Mouse (Mus musculus) kidney, postnatal 0 days (tissue): ENCODE measurements around the gene Tmem265. TPM values are rescaled to one million over a fixed set of nuclear protein-coding genes. Genes with fewer than 3 reads are reported as not detected.

Experiments
- ATAC-seq: fragments of 200-750 bp; cut with Nextera tagmentation; replicated peaks from 2 replicates; pipeline ENCODE4 v1.8.0; 2017; ENCODE audit warnings: low read depth, moderate number of reproducible peaks, moderate TSS enrichment, moderate library complexity; ENCODE audit not compliant: low FRiP score
- DNase-seq: peaks from one replicate; pipeline ENCODE4 v3.0.0-alpha.2; 2016; ENCODE audit warnings: low spot score
- H3K27ac ChIP-seq: fragments of 300-500 bp; sonication (generic); 2 replicates; pipeline ENCODE4 v1.5.1; 2014; ENCODE audit warnings: mild to moderate bottlenecking
- H3K27me3 ChIP-seq: fragments of 300-500 bp; sonication (generic); 2 replicates; pipeline ENCODE4 v1.6.1; 2014; ENCODE audit warnings: low read length, mixed read lengths; ENCODE audit not compliant: insufficient read depth
- H3K36me3 ChIP-seq: fragments of 300-500 bp; sonication (generic); 2 replicates; pipeline ENCODE4 v1.6.1; 2014; ENCODE audit warnings: low read length, mixed read lengths; ENCODE audit not compliant: insufficient read depth
- H3K4me1 ChIP-seq: fragments of 300-500 bp; sonication (generic); replicated peaks from 2 replicates; pipeline ENCODE4 v1.6.1; 2014; ENCODE audit warnings: antibody characterized with exemption, low read length, mixed read lengths; ENCODE audit not compliant: insufficient read depth
- H3K4me2 ChIP-seq: fragments of 300-500 bp; sonication (generic); 2 replicates; pipeline ENCODE4 v1.6.1; 2014; ENCODE audit warnings: mild to moderate bottlenecking, low read length, moderate library complexity, mixed read lengths
- H3K4me3 ChIP-seq: fragments of 300-500 bp; sonication (generic); replicated peaks from 2 replicates; pipeline ENCODE4 v1.5.1; 2014; ENCODE audit warnings: low read depth, low read length
- H3K9ac ChIP-seq: fragments of 300-500 bp; sonication (generic); 2 replicates; pipeline ENCODE4 v1.6.1; 2014; ENCODE audit warnings: low read depth, low read length
- H3K9me3 ChIP-seq: fragments of 300-500 bp; sonication (generic); replicated peaks from 2 replicates; pipeline ENCODE4 v1.6.1; 2016; ENCODE audit warnings: low read length, inconsistent platforms, mixed read lengths
- CTCF ChIP-seq: IDR thresholded peaks from 2 replicates; pipeline ENCODE4 v1.5.1; 2016; ENCODE audit warnings: antibody characterized with exemption, low read depth, mild to moderate bottlenecking, moderate library complexity
- WGBS: fragments of 180-500 bp; shearing (Covaris S2); extraction: QIAGEN DNeasy Blood & Tissue Kit; methylation state at CpG from one replicate; pipeline ENCODE4 v1.1.7; 2014; 5-methylcytosine and 5-hydroxymethylcytosine counted together
- polyA plus RNA-seq: library from polyadenylated mRNA; unstranded; fragments of >200 nt; fragmentation: Nextera tagmentation; extraction: Ambion mirVana; gene quantifications from 2 replicates; pipeline ENCODE4 v1.2.1, GENCODE M21; 2015

Tmem265 gene
- polyA plus RNA-seq, 1 experiment from 2014 or later: 4.9 TPM

GRCm38 (mm10) chr7:127611011-127611410 is 49.8 kb downstream of the Tmem265 start:
- no peak for DNase-seq
- Histone ChIP-seq H3K9me3 (no peaks in the 10 kb centered on the region), H3K27ac (no peak overlapping the region), H3K4me3 (no peak overlapping the region), H3K4me2 (no peak overlapping the region), H3K36me3 (peaks cover 56% of the 10 kb centered on the region), H3K9ac (no peak overlapping the region), H3K27me3 (no peaks in the 10 kb centered on the region), H3K4me1 (peaks cover 12% of the 10 kb centered on the region)
- no peak for ATAC-seq
- 96% methylated on average over 29 of the region's 29 CpGs for WGBS
- no peak for TF ChIP-seq CTCF

GRCm38 (mm10) chr7:127611561-127611960 is 50.4 kb downstream of the Tmem265 start:
- 96% methylated on average over 26 of the region's 26 CpGs for WGBS
- peaks cover 12% of the 10 kb centered on the region for H3K4me1 ChIP-seq
- no peak for TF ChIP-seq CTCF
- H3K4me2 ChIP-seq: no peak overlapping the region
- H3K27ac ChIP-seq: no peak overlapping the region
- H3K9ac ChIP-seq: no peak overlapping the region
- ATAC-seq (no peak), DNase-seq (no peak)
- no peaks in the 10 kb centered on the region for H3K27me3 ChIP-seq
- peaks cover 52% of the 10 kb centered on the region for H3K36me3 ChIP-seq
- no peaks in the 10 kb centered on the region for H3K9me3 ChIP-seq
- no peak overlapping the region for H3K4me3 ChIP-seq

DNA sequence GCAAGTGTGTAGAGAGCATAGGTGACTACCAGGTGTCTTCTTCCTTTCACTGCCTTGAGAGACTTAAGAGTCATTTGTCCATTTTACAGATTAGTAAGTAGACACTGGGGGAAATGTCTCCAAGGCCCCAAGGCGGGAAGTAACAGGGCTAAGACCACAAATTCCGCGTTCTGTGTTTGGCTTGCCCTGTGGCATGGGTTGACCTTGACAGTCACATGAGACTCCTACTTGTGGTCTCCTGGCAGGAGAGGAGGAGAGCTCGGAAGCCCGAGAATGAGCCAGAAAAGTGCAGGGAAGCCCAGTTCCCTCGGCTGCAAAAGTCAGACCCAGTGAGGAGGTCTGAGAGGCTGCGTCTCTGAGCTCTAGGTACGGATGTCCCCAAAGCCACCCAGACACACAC is 52.3 kb downstream of the Tmem265 start:
- Histone ChIP-seq H3K9ac (peak overlapping the region; percentile 90), H3K4me3 (0 out of 2 replicates have a peak overlapping the region, but pooled peaks have one; percentile 91), H3K9me3 (no peaks in the 10 kb centered on the region), H3K27me3 (no peaks in the 10 kb centered on the region), H3K4me1 (peaks cover 12% of the 10 kb centered on the region), H3K4me2 (peak overlapping the region; percentile 85), H3K27ac (no peak overlapping the region), H3K36me3 (peaks cover 42% of the 10 kb centered on the region)
- 75% methylated on average over 8 of the region's 8 CpGs for WGBS
- ATAC-seq (no peak), DNase-seq (no peak)
- no peak for TF ChIP-seq CTCF

DNA sequence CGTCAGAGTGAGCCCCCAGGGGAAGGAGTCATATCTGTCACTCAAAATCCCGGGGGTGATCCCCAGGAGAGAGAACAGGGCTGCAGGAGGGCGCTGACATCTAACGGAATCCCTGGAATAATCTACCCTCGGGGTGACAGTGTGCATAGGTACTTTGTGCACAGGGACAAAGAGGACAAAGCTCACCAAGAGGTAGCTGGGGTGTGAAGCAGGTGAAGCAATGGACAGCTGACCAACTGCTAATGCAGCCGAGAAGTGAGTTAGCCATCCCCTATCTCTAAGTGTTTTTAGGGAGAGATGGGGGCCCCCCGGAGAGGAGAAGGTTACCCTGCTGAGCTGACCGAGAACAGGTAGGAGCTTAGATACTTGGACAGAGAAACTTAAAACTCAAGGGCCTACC is 52.9 kb downstream of the Tmem265 start:
- peak overlapping the region; percentile 91 for H3K4me3 ChIP-seq
- peak overlapping the region; percentile 85 for H3K4me2 ChIP-seq
- H3K9ac ChIP-seq: peak overlapping the region; percentile 90
- TF ChIP-seq CTCF: no peak
- DNase-seq: no peak
- WGBS: 18% methylated on average over 8 of the region's 8 CpGs
- H3K4me1 ChIP-seq: peaks cover 12% of the 10 kb centered on the region
- no peaks in the 10 kb centered on the region for H3K27me3 ChIP-seq
- H3K27ac ChIP-seq: peak overlapping the region; percentile 92
- no peaks in the 10 kb centered on the region for H3K9me3 ChIP-seq
- no peak for ATAC-seq
- peaks cover 37% of the 10 kb centered on the region for H3K36me3 ChIP-seq

DNA sequence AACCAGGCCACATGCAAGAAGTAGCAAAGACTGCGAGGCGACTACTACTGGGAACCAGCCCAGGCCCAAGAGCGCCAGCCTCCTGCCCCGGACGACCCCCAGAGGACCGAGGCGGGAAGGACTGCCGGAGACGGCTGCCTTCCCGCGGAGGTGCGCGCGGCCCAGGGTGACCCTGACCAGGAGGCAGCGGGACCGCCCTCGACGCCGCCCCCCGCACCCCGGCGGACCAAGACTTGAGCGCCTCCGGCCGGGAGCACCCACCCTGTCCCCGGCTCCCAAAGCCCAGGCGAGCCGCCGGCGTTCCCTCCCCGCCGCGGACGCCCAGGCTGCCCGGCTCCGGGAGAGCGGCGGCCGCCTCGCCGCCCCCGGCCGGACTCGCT is 53.3 kb downstream of the Tmem265 start:
- H3K4me3 ChIP-seq: peak overlapping the region; percentile 91
- ATAC-seq (peak; percentile 63), DNase-seq (peak; percentile 71)
- no peak for TF ChIP-seq CTCF
- no peaks in the 10 kb centered on the region for H3K9me3 ChIP-seq
- peak overlapping the region; percentile 85 for H3K4me2 ChIP-seq
- peaks cover 33% of the 10 kb centered on the region for H3K36me3 ChIP-seq
- no peaks in the 10 kb centered on the region for H3K27me3 ChIP-seq
- peaks cover 12% of the 10 kb centered on the region for H3K4me1 ChIP-seq
- peak overlapping the region; percentile 90 for H3K9ac ChIP-seq
- H3K27ac ChIP-seq: peak overlapping the region; percentile 92
- 3% methylated on average over 30 of the region's 44 CpGs for WGBS

DNA sequence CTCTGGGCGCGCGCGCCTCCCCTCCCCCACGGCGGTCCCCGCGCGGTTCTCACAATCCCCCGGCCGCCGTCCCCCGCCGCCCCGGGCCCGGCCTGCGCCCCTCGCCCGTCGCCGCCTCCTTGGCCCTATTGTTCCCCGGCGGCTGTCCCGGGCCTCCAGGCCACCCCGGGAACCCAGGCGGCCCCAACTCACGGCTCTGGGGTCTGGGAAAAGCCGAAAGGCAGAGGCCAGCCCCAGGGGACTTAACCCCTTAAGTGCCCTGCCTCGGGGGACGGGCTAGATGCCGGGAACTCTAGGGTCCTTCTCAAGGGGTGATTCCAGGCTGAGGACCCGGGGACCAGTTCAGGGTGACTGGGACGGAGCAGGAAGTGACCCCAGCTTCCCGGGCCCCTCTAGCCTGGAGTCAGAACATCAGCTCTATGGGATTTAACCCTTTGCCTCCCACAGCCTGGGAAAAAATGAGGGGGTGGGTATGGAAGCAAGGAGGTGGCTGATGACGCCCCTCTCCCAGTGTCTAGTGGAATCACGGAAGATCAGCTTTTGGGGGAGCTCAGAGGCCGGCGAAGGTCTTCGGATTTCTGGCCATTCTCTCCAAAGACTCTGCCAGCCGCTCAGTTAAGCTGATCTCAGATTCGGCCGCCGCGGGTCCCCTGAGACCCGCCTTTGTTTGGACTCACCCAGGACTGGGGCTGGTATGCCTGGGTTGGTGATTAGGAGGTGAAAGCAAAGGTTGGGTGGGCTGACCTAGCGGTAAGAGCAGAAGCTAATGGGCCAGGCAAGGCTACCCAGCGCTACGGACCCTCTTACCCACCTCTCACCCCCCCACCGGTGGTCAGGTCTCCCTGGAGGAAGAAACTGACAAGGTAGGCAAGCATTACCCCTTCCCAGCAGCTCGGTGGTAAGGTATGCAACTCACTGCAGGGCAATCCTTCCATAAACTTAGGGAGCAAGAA is 54.0 kb downstream of the Tmem265 start, which contains the start of gene Zfp629:
Gene Zfp629, minus strand, starts transcription at position 907 of the 953 bp plus-strand sequence.
- DNase-seq (peak; percentile 92), ATAC-seq (peak; percentile 90)
- 4% methylated on average over 49 of the region's 50 CpGs for WGBS
- Histone ChIP-seq H3K4me2 (peak within 1 kb of the TSS; percentile 85), H3K27ac (peak within 1 kb of the TSS; percentile 92), H3K9ac (peak within 1 kb of the TSS; percentile 90), H3K36me3 (peaks cover 27% of the 10 kb centered on the region), H3K27me3 (no peaks in the 10 kb centered on the region), H3K4me1 (peaks cover 12% of the 10 kb centered on the region), H3K9me3 (no peaks in the 10 kb centered on the region), H3K4me3 (peak within 1 kb of the TSS; percentile 91)
- TF ChIP-seq CTCF: no peak
